Mouse (Mus musculus): ENCODE measurements around the gene Isca2.

Gene Isca2

DNA sequence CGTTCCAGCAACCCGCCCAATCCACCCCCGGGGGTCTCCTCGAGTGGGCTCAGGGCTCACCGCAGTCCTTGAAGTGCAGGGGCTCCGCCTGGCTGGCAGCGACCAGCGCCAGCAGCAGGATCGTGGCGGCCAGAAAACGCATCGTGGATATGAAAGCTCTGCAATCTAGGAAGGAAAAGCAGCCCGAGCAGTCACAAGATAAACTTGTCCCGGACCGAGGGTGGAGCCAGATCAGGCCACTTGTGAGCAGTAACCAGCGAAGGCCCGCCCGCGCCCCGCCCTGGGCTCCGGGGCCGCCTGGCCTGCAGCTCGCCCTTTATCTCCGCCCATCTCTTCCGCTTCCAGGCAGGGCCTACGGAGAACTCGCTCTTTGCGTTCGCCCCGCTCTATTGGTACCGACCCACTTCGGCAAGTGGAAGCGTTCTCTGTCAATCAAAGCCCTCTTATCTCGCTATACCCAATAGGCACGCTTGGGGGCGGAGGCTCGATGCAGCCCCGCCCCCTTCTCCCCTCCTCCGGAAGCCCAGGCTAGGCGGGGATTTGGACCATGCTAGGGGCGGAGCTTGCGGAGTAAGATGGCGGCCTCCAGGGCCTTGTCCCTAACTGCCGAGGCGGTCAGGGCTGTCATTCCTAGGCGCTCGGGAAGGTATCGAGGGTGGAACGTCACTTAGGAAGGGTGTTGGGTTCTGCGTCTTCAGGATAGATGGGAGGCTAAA is at the start of gene Isca2, which contains the start of gene Npc2:
TSS of gene Isca2 (plus strand) at position 526 of the 716 bp plus-strand sequence.
TSS of gene Npc2 (minus strand) at position 427 of the 716 bp plus-strand sequence.
- peak; percentile 91 for DNase-seq

DNA sequence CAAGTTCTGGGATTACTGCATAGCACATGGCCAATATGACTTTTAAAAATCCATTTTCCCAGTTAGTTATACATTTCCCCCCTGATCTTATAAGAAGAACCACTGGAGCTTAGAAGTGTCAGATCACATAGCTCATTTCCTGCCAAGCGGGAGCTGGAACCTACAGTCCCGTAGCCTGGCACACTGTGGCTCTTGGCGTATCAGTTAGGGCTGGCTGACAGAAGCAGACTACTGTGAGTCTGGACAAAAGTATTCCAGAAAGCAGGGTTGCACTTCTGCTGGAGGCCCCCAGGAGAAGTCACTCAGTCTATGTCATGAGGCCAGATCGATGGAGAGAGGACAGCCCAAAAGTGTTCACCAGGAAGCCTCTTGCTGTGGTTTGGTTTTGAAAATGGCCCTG is 46.7 kb upstream of the Isca2 start:
- DNase-seq = no peak

DNA sequence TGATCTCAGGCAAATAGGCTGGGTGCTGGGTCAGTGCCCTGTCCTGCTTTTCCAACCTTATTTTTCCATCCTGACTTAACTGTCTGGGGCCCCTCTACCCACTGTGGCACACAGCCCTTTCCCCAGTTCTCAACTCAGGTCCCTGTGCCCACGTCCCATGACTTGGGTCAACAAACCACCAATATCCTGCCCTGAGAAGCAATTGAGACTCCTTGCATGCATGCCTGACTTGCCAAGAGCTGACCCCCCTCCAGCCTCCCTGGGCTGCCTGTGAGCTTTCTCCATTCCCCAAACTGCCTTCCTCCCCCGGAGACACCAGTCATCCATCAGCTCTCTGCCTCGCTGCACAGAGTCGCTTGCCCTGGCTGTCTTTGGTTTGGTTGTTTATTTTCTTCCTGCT is 46.1 kb upstream of the Isca2 start:
- DNase-seq = no peak

DNA sequence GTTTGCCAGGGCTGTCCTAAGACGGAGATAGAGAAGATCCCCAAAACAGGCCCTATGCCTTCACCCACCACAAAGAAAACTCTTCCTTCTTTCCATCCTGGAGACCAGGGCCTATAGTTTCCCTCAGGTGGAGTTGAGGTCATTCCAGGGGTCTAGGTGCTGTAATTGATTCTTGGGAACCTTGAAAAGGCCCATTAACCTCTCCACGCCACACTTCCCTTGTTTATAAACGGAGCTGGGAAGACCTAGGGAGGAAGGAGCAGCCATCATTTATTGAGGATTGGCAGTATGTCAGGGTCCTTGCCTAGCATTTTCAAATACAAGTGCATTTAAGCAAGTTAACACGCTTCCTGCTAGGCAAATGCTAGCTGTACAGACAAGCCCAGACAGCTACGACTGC is 45.6 kb upstream of the Isca2 start:
- DNase-seq = no peak

DNA sequence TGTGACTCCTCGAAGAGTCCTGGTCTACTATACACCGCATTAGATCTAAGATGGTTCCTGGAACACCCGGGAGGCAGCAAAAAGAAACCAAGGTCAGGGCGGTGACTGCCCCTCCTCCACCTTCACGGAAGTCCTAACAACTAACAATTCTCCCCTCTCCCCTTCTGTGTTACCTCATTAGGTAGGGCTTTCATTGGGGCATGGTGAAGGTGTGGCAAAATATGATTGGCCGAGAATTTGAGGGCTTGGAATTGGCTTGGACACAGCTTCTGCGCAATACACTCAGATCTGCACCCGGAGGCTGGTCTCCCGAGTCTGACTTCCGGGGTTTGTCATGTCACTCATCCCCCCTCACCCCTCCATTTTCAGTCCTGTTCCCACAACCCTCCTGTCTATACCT is 44.6 kb upstream of the Isca2 start:
- no peak for DNase-seq

DNA sequence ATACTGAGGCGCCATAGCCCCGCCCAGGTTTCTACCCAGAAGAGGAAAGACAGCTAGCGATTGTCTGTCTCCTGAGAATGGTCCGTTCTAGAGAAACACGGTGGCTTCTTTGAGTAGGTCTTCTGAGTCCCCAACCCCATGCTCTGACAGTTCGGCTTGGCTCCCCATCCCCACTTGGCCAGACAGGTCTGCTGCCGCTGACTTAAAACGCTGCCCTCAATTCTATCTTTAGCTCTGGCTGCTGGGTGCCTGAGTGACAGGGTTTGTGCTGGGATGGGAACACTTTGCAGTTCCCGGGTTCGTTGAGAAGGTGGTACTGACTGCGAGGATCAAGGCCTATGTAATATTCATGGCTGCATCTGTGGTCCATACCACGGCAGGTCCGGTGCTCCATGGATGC is 39.7 kb upstream of the Isca2 start:
- no peak for DNase-seq

DNA sequence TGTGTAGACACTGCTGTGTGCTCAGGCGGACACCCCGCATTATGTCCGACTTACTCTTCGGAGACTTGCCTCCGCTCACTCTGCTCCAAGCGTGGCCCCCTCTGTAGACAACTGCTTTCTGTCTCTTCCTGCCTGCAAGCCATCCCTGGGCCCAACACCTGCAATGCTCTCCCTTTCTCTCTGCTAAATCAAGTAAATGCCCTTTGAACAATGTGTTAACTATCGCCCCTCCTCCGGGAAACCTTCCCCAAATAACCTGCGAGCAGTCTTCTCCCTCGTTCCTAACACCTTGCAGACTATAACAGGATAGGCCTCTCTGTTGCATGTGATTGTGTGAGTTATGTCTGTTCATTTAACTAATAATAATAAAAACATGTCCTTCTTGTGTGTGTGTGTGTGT is 29.6 kb upstream of the Isca2 start:
- DNase-seq = no peak

DNA sequence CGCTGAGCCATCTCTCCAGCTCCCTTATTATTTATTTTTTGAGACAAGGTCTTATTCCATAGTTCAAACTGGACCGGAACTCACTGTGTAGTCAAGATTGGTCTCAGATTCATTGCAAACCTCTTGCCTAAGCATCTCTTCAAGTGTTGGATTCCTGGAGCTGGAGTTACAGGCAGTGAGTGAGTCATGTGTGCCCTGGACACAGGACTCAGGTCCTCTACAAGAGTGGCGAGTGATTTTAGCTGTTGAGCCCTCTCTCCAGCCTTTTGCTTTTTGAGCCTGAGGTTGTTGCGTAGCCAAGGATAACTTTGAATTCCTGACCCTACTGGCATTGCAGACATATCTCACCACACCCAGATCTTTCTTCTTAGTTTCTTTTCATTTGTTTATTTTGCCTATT is 27.4 kb upstream of the Isca2 start:
- no peak for DNase-seq

DNA sequence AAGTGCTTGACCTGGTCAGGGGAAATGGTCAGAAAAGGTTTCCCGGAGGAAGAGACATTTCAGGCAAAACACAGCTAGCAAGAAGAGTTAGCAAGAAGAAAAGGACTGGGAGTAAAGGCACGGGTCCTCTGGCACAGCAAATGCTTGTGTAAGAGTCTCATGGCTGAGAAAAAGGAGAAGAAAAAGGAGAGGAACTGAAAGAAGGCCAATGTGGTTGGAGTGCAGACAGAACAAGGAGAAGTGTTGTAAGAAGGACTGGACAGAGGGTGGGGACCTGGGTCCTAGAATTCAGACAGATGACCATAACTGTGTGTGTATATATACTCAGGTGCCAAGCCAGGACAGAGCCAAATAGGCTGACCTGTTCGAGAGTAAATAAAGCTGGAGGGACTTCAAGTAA is 24.9 kb upstream of the Isca2 start:
- DNase-seq = no peak

DNA sequence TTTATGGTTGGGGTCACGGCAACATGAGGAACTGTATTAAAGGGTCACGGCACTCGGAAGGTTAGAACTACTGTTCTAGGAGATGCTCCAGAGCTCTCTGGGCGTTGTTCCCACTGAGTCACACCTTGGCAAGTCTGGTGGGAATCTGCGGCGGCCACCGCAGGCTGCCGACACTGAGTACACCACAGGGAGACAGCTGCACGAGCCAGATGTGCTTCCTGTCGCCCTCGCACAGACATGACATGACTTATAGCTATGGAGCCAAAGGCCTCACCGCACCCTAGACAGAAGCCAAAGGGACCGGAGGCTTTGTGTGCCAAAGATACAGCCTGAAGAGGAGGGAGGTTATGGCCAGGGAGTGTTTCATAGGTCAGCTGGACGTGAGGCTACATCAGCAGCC is 22.4 kb upstream of the Isca2 start:
- DNase-seq = no peak

DNA sequence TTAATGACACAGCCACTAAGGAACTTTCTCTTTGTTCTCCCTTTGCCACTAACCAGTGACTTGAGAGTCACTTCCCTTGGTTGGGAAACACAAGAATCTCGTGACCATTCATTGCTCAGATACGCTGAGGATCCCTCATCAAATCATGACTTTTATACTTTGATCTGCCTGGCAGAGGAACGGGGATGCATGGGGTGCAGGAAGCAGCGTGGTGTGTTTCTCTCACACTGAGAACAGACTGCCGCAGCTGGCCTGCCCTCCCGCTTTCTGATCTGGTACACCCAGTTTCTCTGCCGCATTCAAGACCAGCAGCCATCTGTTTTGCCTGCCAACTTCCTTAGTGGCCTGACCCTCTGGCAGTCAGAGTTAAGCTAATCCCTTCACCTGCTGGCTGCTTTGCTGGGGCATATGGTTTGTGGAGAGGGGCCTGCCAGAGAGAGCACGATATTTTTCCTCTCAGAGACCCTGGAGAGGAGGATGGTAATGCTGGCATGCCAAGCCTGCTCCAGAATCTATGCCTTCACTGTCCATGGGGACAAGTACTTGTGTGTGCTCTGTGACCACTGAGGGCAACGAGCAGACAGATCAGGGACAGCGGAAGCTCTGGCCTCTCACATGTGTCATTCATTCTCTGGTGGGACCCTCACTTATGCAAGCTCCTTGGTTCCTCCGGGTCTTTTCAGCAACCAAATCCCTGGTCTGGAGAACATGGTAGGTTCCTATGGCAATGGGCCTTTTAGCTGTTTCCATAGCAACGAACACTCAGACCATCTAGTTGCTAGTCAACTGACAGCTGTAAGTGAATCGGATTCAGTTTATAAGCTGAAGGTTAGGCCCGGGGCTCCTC is 20.7 kb upstream of the Isca2 start:
- DNase-seq = peak; percentile 37

DNA sequence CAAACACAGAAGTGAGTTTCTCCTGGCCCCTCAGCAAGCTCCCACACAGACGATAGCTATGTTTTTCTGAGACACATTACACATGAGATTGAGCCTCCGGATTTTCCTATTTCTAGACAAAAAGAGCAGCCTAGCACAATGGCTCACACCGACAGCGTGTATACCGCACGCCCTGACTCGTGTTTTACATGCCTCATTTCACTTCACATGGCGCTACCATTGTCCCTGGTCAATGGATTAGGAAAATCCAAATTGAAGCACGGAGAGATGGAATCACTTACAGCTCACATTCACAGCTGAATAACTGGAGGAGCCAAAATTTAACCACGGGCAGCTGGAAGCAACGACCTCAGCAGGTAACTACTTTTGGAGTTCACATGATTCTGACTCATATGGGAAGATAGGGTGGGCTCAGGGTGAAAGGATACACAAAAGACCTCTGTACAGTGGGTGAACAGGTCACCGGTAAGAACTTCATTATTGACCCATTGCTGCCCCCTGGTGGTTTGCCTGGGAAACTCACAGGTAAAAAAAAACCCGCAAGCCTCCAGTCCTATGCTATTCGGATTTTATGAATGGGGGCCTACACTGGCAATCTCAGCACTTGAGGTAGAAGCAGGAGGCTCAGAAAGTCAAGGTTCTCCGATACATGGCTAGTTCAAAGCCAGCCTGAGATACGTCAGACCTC is 17.9 kb upstream of the Isca2 start:
- DNase-seq = peak; percentile 81

DNA sequence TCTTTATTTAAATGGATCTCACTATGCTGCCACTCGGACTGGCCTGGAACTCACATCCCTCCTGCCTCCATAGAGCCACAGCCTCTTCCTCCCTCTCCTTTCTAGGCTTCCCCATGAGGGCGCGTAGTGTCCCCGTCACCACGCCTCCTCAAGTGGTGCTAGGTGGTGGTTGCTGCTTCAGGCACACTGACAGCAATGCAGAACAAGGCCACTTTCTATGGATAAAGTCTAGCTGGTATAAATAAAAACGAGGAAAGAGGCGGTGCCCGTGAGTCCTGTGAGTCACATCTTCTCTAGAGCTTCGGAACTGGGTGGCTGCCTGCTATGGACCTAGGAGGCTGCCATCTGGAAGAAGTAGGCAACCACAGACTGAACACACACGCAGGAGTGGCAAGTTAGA is 17.0 kb upstream of the Isca2 start:
- no peak for DNase-seq

DNA sequence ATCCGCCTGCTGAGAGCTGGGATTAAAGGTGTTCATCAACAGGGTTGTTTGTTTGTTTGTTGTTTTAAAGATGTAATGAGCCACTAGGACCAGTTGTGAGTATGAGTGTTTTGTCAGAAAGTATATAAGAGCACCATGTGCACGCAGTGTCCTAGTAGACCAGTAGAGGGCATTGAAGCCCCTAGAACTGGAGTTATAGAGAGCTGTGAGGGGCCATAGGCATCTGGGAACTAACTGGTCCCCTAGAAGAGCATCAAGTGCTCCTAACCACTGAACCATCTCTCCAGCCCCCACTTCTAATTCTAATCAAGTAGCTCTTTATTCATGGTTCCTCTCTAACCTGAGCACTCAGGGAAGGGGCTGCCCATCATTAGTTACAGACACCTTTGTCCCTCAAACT is 14.0 kb upstream of the Isca2 start:
- no peak for DNase-seq

DNA sequence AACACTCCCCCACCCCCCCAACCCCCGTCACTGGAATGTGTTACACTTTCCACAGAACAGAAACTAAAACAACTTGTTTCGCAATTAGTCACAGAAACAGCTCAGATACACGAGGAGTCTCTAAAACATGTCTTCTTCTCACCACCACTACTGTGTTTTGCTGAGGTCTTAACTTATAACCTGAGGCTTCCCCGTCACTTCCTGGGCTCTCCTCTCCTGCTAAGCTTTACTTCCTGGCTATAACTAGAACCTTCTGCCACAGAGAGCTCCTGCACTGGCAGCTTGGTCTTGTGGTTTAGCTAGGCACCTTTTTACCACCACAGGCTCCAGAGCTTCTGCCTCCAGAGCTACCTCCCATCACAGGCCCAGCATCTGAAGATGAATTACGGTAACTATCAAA is 10.5 kb upstream of the Isca2 start:
- no peak for DNase-seq

DNA sequence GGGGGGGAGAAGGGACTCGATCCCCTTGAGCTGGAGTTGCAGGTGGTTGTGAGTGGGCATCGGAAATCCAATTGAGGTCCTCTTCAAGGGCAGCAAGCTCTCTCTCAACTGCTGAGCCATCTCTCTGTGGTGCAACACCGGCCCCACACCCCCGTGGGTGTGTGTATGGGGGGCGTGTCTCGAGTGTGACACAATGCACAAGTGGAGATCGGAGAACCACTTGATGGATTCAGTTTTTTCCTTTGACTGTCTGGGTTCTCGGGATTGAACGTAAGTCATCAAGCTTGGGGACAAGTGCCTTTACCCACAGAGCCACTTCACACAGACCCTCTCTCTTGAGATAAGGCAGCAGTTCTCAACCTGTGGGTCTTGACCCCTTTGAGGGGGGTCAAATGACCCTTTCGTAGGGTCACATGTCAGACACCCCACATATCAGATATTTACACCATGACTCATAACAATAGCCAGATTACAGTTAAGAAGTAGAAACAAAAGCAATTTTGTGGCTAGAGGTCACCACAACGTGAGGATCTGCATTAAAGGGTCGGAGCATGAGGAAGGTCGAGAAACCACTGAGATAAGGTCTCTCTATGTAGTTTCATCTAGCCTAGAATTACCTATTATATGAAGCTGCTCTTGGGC is 9.4 kb upstream of the Isca2 start:
- DNase-seq = no peak

DNA sequence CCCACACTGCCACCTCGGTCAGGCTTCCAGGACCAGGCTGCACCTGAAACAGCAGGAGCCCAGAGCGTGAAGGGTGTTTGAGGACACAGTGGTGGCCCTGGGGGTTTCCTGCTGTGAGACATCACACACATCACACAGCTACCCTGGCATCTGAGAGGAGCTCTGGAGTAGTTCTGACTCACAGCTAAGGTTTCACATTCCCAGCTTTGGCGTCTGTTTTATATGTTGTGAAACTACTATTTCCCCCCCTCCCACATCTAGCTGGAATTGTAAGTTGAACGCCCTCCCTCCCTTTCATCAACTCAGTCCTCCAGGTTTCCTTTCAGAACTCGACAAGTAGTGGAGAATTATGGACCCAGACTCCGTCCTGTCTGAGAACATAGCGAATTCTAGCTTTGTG is 8.3 kb upstream of the Isca2 start:
- no peak for DNase-seq

DNA sequence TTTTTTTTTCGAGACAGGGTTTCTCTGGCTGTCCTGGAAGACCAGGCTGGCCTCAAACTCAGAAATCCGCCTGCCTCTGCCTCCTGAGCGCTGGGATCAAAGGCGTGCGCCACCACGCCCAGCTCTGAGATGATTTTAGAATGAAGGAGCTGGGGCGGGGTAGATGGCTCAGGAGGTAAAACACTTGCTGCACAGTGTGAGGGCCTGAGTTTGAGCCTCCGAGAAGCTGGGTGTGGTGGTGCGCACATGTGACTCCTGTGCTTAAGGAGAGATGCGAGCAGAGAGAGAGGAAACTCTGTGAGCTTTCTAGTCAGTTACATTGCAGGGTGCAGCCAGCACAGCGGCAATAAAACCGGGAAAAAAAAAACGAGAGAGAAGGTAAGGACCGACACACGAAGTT is 7.5 kb upstream of the Isca2 start:
- DNase-seq = no peak

DNA sequence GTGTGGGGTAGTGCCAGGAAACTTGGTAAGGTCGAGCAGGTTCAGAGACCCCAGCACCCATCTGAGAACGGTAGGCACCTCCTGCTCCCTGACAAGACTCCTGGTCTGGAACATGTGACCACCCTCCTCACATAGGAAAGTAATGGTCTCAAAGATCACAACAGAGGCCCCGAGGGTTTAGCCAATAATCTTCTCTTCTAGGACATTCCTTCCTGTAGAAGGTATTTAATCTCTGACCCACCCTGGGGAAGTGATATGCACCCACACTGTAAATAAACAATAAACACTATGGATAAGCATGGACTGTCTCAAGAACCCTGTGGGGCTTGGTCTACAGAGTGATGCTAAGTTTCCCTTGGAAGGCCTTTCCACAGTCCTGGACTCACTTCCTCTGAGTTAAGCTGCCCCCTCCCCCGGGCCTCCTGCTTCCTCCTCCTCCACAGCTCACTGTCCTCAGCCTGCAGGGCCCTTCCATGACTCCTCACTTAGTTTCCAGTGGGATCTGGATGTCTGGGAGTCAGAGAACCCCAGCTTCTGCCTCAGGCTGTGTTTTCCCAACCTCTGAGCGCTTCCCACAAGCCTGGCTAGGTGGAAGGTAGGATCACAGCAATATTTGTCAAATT is 6.8 kb upstream of the Isca2 start:
- DNase-seq = no peak

DNA sequence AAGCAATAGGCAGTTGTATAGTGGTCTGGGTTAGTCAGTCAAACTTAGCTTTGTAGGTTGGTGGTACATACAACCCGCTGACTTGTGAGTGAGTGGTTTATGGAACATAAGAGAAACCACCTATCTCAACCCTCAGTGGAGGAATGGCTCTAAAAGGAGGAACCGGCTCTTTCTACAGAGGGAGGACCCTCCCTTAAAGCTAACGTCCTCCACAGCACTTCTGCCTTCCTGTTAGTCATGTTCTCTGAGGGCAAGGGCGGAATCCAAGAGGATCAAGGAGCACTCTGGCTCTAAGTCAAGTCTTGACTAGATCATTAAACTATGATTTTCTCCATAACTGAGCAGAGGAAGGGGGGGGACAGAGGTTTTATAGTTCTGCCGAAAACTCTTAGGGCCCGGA is 5.5 kb upstream of the Isca2 start:
- no peak for DNase-seq

DNA sequence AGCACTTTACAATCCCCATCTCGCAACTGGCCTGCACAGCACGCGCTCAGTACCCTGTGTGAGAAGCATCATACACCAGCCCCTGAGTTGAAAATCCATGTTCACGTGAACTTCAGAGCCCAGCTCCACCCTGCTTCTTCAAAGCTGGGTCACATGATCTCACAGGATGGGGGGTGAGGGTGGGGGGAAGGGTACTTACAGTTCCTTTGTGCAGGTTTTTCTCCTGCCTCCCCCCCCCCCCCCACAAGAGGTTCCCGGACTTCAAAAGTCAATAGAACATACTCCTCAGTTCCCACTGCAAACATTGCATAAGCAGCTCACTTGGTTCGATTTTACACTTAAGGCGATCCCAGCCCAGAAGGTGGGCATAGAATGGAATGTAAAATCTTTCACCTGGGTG is 3.4 kb upstream of the Isca2 start:
- no peak for DNase-seq

DNA sequence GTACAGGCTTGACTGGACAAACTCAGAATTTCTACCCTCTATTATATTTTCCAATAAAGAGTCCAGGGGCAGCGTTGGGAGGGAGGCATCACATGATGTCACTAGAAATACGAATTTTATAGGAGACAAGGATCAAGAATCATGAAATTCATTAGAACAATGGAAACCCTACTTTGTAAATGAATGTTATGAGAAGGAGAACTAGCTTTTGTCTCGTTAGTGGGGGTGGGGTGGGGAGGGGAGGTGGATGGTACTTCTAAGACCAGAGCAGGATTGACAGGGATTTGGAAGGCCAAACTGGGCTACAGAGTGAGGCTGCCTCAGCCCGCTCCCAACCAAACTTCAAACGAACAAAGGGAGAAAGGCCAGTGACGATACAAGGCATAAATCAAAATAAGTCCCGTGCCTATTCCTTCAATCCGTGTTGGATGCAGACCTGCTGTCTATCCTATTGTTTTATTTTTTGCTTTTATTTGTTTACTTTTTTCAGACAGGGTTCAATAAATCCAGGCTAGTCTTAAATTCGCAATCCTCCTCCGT is 1.0 kb upstream of the Isca2 start:
- DNase-seq = no peak

DNA sequence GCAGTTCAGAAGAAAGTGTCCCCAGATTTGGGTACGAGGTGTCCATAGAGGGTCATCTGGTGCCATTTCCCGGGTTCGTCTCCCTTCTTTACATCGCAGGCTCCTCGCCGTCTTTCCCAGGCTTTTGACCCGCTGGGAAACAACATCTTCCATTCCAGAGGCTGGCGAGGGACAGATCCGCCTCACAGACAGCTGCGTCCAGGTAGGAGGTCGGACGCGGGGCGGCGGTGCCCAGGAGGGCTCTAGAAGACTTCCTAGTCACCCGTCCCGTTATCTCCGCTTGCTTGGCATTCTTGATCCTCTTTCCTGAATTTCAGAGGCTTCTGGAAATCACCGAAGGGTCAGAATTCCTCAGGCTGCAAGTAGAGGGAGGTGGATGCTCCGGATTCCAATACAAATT is 425 bp downstream of the Isca2 start:
- peak; percentile 19 for DNase-seq
